Comparison of ENCODE assay signal across 8 mouse cellular contexts in the genomic region with DNA sequence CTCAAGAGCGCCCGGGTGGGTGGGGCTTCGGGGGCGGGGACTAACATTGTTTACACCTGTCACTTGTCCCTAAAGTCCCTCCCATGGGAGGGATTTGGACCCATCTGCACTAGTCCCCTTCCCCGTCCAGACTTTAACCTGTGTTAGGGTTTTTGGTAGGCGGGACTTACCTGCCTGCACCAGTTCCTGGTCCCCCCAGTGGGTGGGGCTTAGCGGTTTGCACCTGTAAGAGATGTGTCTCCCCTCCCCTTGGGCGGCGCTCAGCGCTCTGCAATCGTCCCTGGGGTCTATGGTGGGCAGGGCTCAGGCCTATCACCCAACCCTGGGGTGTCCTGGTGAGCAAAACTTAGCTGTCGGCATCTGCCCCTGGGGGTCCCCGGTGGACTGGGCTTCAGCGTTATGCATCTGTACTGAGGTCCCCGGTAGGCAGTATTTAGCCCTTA. TPM values are rescaled to one million over a fixed set of nuclear protein-coding genes. Genes with fewer than 3 reads are reported as not detected.
DNase-seq lines count a peak whose midpoint lies in the region; ATAC-seq and TF ChIP-seq lines count a peak whose summit lies in the region.

No protein-coding gene starts in this region.

- H3K36me3 ChIP-seq in kidney, embryonic 16.5 days (ENCODE audit: insufficient read depth, low read length): peaks cover 20% of the 10 kb centered on the region
- H3K36me3 ChIP-seq in midbrain, embryonic 12.5 days: peaks cover 32% of the 10 kb centered on the region

- H3K4me2 ChIP-seq in kidney, embryonic 16.5 days (replicated peaks; ENCODE audit: low read depth, low read length): peak overlapping the region; percentile 96
- peak overlapping the region; percentile 87 for H3K4me2 ChIP-seq in midbrain, embryonic 12.5 days (replicated peaks)

- peak overlapping the region; percentile 86 for H3K4me3 ChIP-seq in embryonic fibroblast, embryonic 13.5 days (ENCODE audit: insufficient read depth, low read length)
- H3K4me3 ChIP-seq in kidney, embryonic 16.5 days (ENCODE audit: low read length): peak overlapping the region; percentile 97
- peak overlapping the region; percentile 76 for H3K4me3 ChIP-seq in midbrain, embryonic 12.5 days

- TF ChIP-seq CTCF in embryonic fibroblast, embryonic 13.5 days (IDR thresholded peaks at IDR 0.05; ENCODE audit: borderline replicate concordance, insufficient read depth, low read length): no peak

- no peaks in the 10 kb centered on the region for H3K9me3 ChIP-seq in kidney, embryonic 16.5 days (ENCODE audit: low read length)
- H3K9me3 ChIP-seq in midbrain, embryonic 12.5 days: no peaks in the 10 kb centered on the region

- WGBS in kidney, embryonic 16.5 days: 2% methylated on average over 15 of the region's 15 CpGs
- WGBS in midbrain, embryonic 12.5 days: 2% methylated on average over 15 of the region's 15 CpGs

- H3K27me3 ChIP-seq in kidney, embryonic 16.5 days (ENCODE audit: insufficient read depth, low read length): no peaks in the 10 kb centered on the region
- H3K27me3 ChIP-seq in midbrain, embryonic 12.5 days: 0 out of 2 replicates have a peak, but pooled peaks cover 13% of the 10 kb centered on the region

- peak overlapping the region; percentile 90 for H3K9ac ChIP-seq in kidney, embryonic 16.5 days (replicated peaks; ENCODE audit: low read length)
- peak overlapping the region; percentile 82 for H3K9ac ChIP-seq in midbrain, embryonic 12.5 days (replicated peaks)

- H3K27ac ChIP-seq in embryonic fibroblast, embryonic 13.5 days (ENCODE audit: insufficient read depth, low read length): no peak overlapping the region
- H3K27ac ChIP-seq in kidney, embryonic 16.5 days (ENCODE audit: low read length): peak overlapping the region; percentile 71
- peak overlapping the region; percentile 54 for H3K27ac ChIP-seq in midbrain, embryonic 12.5 days (replicated peaks)

- no peaks in the 10 kb centered on the region for H3K4me1 ChIP-seq in embryonic fibroblast, embryonic 13.5 days (ENCODE audit: control insufficient read depth, insufficient read depth, low read length)
- peaks cover 13% of the 10 kb centered on the region for H3K4me1 ChIP-seq in kidney, embryonic 16.5 days (ENCODE audit: insufficient read depth, low read length)
- H3K4me1 ChIP-seq in midbrain, embryonic 12.5 days: peaks cover 36% of the 10 kb centered on the region

- peak; percentile 78 for DNase-seq in cerebellum, adult 9-11 months
- DNase-seq in CD4-positive helper T cell, adult 2 months (ENCODE audit: low read depth, low spot score): peak; percentile 54
- no peak for DNase-seq in layer of hippocampus, adult 9-11 months
- no peak for DNase-seq in urinary bladder, postnatal 10 days (ENCODE audit: low spot score)

- no peak for TF ChIP-seq POLR2A in embryonic fibroblast, embryonic 13.5 days (IDR thresholded peaks at IDR 0.05; ENCODE audit: low read depth, low read length)

- ATAC-seq in cerebellum, adult (ENCODE audit: insufficient number of reproducible peaks, low FRiP score, low TSS enrichment): no peak
- peak; percentile 62 for ATAC-seq in kidney, embryonic 16.5 days (ENCODE audit: low FRiP score, low TSS enrichment)
- ATAC-seq in midbrain, embryonic 12.5 days (ENCODE audit: low FRiP score, low read depth): peak; percentile 59

RNA-seq across cellular contexts. Expression of a gene that starts 0.7 kb away (rescaled TPM):
- 14.1 and 14.7 TPM in 2 replicates for polyA plus RNA-seq in embryonic fibroblast, embryonic 13.5 days (2011; ENCODE audit: insufficient read length, low read depth, missing spikeins)
- 61.8 and 62.4 TPM in 2 replicates for polyA plus RNA-seq in kidney, embryonic 16.5 days (2015; fragmentation: Nextera tagmentation; extraction: Ambion mirVana)
- polyA plus RNA-seq in midbrain, embryonic 12.5 days (2016; fragmentation: Nextera tagmentation; extraction: Ambion mirVana): 61.7 and 62.0 TPM in 2 replicates

RNA-seq across cellular contexts. Expression of a gene that starts 12.5 kb away (rescaled TPM):
- 38.3 and 45.7 TPM in 2 replicates for polyA plus RNA-seq in embryonic fibroblast, embryonic 13.5 days (2011; ENCODE audit: insufficient read length, low read depth, missing spikeins)
- polyA plus RNA-seq in kidney, embryonic 16.5 days (2015; fragmentation: Nextera tagmentation; extraction: Ambion mirVana): 22.3 and 24.1 TPM in 2 replicates
- polyA plus RNA-seq in midbrain, embryonic 12.5 days (2016; fragmentation: Nextera tagmentation; extraction: Ambion mirVana): 8.7 and 11.8 TPM in 2 replicates

RNA-seq across cellular contexts. Expression of a gene that starts 16.6 kb away (rescaled TPM):
- polyA plus RNA-seq in embryonic fibroblast, embryonic 13.5 days (2011; ENCODE audit: insufficient read length, low read depth, missing spikeins): 75.8 and 89.2 TPM in 2 replicates
- 361 and 376 TPM in 2 replicates for polyA plus RNA-seq in kidney, embryonic 16.5 days (2015; fragmentation: Nextera tagmentation; extraction: Ambion mirVana)
- polyA plus RNA-seq in midbrain, embryonic 12.5 days (2016; fragmentation: Nextera tagmentation; extraction: Ambion mirVana): 305 and 308 TPM in 2 replicates

RNA-seq across cellular contexts. Expression of a gene that starts 45.7 kb away (rescaled TPM):
- not detected in 2 replicates for polyA plus RNA-seq in embryonic fibroblast, embryonic 13.5 days (2011; ENCODE audit: insufficient read length, low read depth, missing spikeins)
- 0.08 TPM in 1 of 2 replicates, not detected in the other for polyA plus RNA-seq in kidney, embryonic 16.5 days (2015; fragmentation: Nextera tagmentation; extraction: Ambion mirVana)
- 0.08 and 0.14 TPM in 2 replicates for polyA plus RNA-seq in midbrain, embryonic 12.5 days (2016; fragmentation: Nextera tagmentation; extraction: Ambion mirVana)

Comparison
In these comparisons a context has a peak if more than half of its experiments do, and no peak if none do; other contexts are left out.
1. DNase-seq: peak in cerebellum, adult 9-11 months (single experiment) and CD4-positive helper T cell, adult 2 months (single experiment); none in layer of hippocampus, adult 9-11 months (single experiment) and urinary bladder, postnatal 10 days (single experiment).
2. Peak in every context shown above with its lines, with median percentiles within 50 percentile points of each other: H3K4me3 ChIP-seq.